Mouse (Mus musculus) cerebellum, adult 2 months (tissue): ENCODE measurements around the gene Prss38.

ENCODE experiments used
- CTCF ChIP-seq: fragments of 200-500 bp; IDR thresholded peaks from 2 replicates; pipeline ENCODE4 v1.5.1; 2011; ENCODE audit warnings: low read depth, mild to moderate bottlenecking, control low read depth, low read length, moderate library complexity, borderline replicate concordance; ENCODE audit not compliant: insufficient read depth
- POLR2A ChIP-seq: fragments of 200-500 bp; IDR thresholded peaks from 2 replicates; pipeline ENCODE4 v1.6.1; 2011; ENCODE audit warnings: low read length, control low read depth, borderline replicate concordance; ENCODE audit not compliant: insufficient read depth

DNA sequence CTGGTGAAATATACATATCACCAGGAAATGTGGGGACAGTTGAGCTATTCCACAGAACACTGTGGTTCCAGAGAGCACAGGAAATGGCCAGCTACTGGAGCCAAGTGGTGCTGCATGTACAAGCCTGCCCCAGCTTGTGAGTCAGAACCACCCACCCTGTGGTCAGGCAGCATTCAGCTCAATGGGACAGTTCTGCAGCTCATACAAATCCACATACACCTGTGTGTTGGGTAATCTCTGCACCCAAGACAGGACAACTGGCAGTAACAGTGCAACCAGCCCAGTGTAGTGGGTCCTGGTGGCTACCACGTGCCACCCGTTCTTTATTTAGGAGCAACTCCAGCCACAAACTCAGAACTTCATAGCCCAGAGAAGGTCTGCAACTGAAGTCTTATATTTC is 46.5 kb upstream of the Prss38 start:
- TF ChIP-seq CTCF (no peak), POLR2A (no peak)
